Mouse (Mus musculus): Measurements from ENCODE around the gene Atp8b5. TPM values are rescaled to one million over a fixed set of nuclear protein-coding genes. Genes with fewer than 3 reads are reported as not detected.

Gene Atp8b5
- polyA plus RNA-seq, 1 experiment = 0.36 TPM

- TF ChIP-seq CTCF (IDR thresholded peaks at IDR 0.05; ENCODE audit: borderline replicate concordance, control insufficient read depth, extremely low read depth, insufficient read depth, low read length, poor library complexity) = no peak
- TF ChIP-seq POLR2A (IDR thresholded peaks at IDR 0.05; ENCODE audit: control insufficient read depth, extremely low read depth, insufficient read depth, low read length, poor library complexity) = no peak
- 89% methylated on average over 3 of the region's 3 CpGs for WGBS
- Histone ChIP-seq H3K36me3 (ENCODE audit: control insufficient read depth, insufficient read depth, low read length) (no peaks in the 10 kb centered on the region), H3K27me3 (ENCODE audit: control insufficient read depth, insufficient read depth, low read length) (no peaks in the 10 kb centered on the region), H3K4me1 (replicated peaks; ENCODE audit: control insufficient read depth, insufficient read depth, low read length) (no peaks in the 10 kb centered on the region), H3K27ac (ENCODE audit: control insufficient read depth, insufficient read depth, low read length) (no peak overlapping the region), H3K4me3 (ENCODE audit: control insufficient read depth, insufficient read depth, low read length) (no peak overlapping the region)
- DNase-seq = no peak
Observed at GRCm38 (mm10) chr4:43259435-43259834, 7.5 kb upstream of the Atp8b5 start.

DNA sequence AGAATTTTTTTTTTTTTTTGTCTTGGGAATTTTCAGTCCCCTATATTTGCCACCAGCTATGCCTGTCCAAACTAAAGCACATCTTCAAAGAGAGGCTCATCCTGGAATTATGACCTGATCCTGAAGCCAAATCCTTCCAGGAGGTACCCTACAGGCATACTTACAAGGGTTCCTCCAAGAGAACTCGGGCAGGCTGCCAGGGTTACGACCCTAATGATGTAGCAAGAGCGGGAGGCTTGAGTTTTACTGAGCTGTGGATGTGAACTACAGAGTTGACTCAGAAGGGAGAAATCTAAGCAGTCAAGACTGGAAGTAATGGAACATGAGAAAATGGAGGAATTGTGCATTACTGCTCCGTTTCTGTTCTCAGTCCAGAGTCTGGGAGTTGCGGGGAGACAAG is 6.9 kb upstream of the Atp8b5 start:
- no peak for TF ChIP-seq CTCF (IDR thresholded peaks at IDR 0.05; ENCODE audit: borderline replicate concordance, control insufficient read depth, extremely low read depth, insufficient read depth, low read length, poor library complexity)
- no peak for TF ChIP-seq POLR2A (IDR thresholded peaks at IDR 0.05; ENCODE audit: control insufficient read depth, extremely low read depth, insufficient read depth, low read length, poor library complexity)
- Histone ChIP-seq H3K4me1 (replicated peaks; ENCODE audit: control insufficient read depth, insufficient read depth, low read length) (no peaks in the 10 kb centered on the region), H3K27ac (ENCODE audit: control insufficient read depth, insufficient read depth, low read length) (no peak overlapping the region), H3K36me3 (ENCODE audit: control insufficient read depth, insufficient read depth, low read length) (no peaks in the 10 kb centered on the region), H3K27me3 (ENCODE audit: control insufficient read depth, insufficient read depth, low read length) (no peaks in the 10 kb centered on the region), H3K4me3 (ENCODE audit: control insufficient read depth, insufficient read depth, low read length) (no peak overlapping the region)
- 90% methylated on average over 5 of the region's 5 CpGs for WGBS
- DNase-seq = no peak

DNA sequence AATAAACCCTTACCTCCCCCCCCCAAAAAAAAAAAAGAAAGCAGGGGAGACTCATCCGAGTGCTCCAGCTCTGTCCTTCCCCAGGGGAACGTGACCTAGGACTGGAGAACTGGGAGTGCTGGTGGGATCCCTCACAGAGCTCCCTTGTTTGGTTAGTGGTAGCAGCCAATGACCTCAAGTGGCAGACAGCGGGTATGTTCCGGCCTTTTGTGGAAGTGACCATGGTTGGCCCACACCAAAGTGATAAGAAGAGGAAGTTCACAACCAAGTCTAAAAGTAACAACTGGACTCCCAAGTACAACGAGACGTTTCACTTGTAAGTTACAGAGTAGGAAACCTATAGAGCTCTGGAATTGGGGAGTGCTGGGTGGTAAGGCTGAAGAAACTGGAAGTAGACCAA is 4.1 kb upstream of the Atp8b5 start:
- WGBS = 55% methylated on average over 6 of the region's 6 CpGs
- H3K27ac ChIP-seq (ENCODE audit: control insufficient read depth, insufficient read depth, low read length) = no peak overlapping the region
- H3K36me3 ChIP-seq (ENCODE audit: control insufficient read depth, insufficient read depth, low read length) = no peaks in the 10 kb centered on the region
- H3K4me1 ChIP-seq (replicated peaks; ENCODE audit: control insufficient read depth, insufficient read depth, low read length) = no peaks in the 10 kb centered on the region; the same call in 1 of the 2 replicates
- H3K27me3 ChIP-seq (ENCODE audit: control insufficient read depth, insufficient read depth, low read length) = no peaks in the 10 kb centered on the region
- TF ChIP-seq CTCF (IDR thresholded peaks at IDR 0.05; ENCODE audit: borderline replicate concordance, control insufficient read depth, extremely low read depth, insufficient read depth, low read length, poor library complexity) (no peak), POLR2A (IDR thresholded peaks at IDR 0.05; ENCODE audit: control insufficient read depth, extremely low read depth, insufficient read depth, low read length, poor library complexity) (no peak)
- no peak for DNase-seq
- no peak overlapping the region for H3K4me3 ChIP-seq (ENCODE audit: control insufficient read depth, insufficient read depth, low read length)

- H3K36me3 ChIP-seq (ENCODE audit: control insufficient read depth, insufficient read depth, low read length) = no peaks in the 10 kb centered on the region
- 51% methylated on average over 2 of the region's 2 CpGs for WGBS
- no peak for DNase-seq
- H3K27ac ChIP-seq (ENCODE audit: control insufficient read depth, insufficient read depth, low read length) = no peak overlapping the region
- H3K4me3 ChIP-seq (ENCODE audit: control insufficient read depth, insufficient read depth, low read length) = no peak overlapping the region
- TF ChIP-seq CTCF (IDR thresholded peaks at IDR 0.05; ENCODE audit: borderline replicate concordance, control insufficient read depth, extremely low read depth, insufficient read depth, low read length, poor library complexity) = no peak
- no peak for TF ChIP-seq POLR2A (IDR thresholded peaks at IDR 0.05; ENCODE audit: control insufficient read depth, extremely low read depth, insufficient read depth, low read length, poor library complexity)
- no peaks in the 10 kb centered on the region for H3K27me3 ChIP-seq (ENCODE audit: control insufficient read depth, insufficient read depth, low read length)
- no peaks in the 10 kb centered on the region; the same call in 1 of the 2 replicates for H3K4me1 ChIP-seq (replicated peaks; ENCODE audit: control insufficient read depth, insufficient read depth, low read length)
Observed at GRCm38 (mm10) chr4:43266146-43266545, 813 bp upstream of the Atp8b5 start.

- Histone ChIP-seq H3K4me3 (ENCODE audit: control insufficient read depth, insufficient read depth, low read length) (no peak overlapping the region), H3K27me3 (ENCODE audit: control insufficient read depth, insufficient read depth, low read length) (no peaks in the 10 kb centered on the region), H3K4me1 (replicated peaks; ENCODE audit: control insufficient read depth, insufficient read depth, low read length) (no peaks in the 10 kb centered on the region; the same call in 1 of the 2 replicates), H3K36me3 (ENCODE audit: control insufficient read depth, insufficient read depth, low read length) (no peaks in the 10 kb centered on the region), H3K27ac (ENCODE audit: control insufficient read depth, insufficient read depth, low read length) (no peak overlapping the region)
- WGBS = 40% methylated on average over 2 of the region's 2 CpGs
- no peak for TF ChIP-seq CTCF (IDR thresholded peaks at IDR 0.05; ENCODE audit: borderline replicate concordance, control insufficient read depth, extremely low read depth, insufficient read depth, low read length, poor library complexity)
- no peak for TF ChIP-seq POLR2A (IDR thresholded peaks at IDR 0.05; ENCODE audit: control insufficient read depth, extremely low read depth, insufficient read depth, low read length, poor library complexity)
- no peak for DNase-seq
Observed at GRCm38 (mm10) chr4:43267323-43267658, 332 bp downstream of the Atp8b5 start.

DNA sequence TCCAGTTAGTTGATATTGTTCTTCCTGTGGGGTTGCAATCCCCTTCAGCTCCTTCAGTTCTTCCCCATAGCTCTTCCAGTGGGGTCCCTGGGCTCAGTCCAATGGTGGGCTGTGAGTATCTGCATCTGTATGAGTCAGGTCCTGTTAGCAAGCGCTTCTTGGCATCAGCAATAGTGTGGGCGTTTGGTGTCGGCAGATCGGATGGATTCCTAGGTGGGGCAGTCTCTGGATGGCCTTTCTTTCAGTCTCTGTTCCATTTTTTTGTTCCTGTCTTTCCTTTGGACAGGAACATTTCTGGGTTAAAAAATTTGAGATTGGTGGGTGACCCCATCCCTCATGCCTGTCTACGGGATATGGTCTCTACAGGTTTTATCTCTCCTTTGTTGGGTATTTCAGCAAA is 18.5 kb downstream of the Atp8b5 start:
- 94% methylated on average over 5 of the region's 5 CpGs for WGBS
- Histone ChIP-seq H3K4me1 (replicated peaks; ENCODE audit: control insufficient read depth, insufficient read depth, low read length) (no peaks in the 10 kb centered on the region), H3K36me3 (ENCODE audit: control insufficient read depth, insufficient read depth, low read length) (no peaks in the 10 kb centered on the region), H3K27ac (ENCODE audit: control insufficient read depth, insufficient read depth, low read length) (no peak overlapping the region), H3K4me3 (ENCODE audit: control insufficient read depth, insufficient read depth, low read length) (no peak overlapping the region), H3K27me3 (ENCODE audit: control insufficient read depth, insufficient read depth, low read length) (no peaks in the 10 kb centered on the region)
- DNase-seq = no peak
- TF ChIP-seq POLR2A (IDR thresholded peaks at IDR 0.05; ENCODE audit: control insufficient read depth, extremely low read depth, insufficient read depth, low read length, poor library complexity) (no peak), CTCF (IDR thresholded peaks at IDR 0.05; ENCODE audit: borderline replicate concordance, control insufficient read depth, extremely low read depth, insufficient read depth, low read length, poor library complexity) (no peak)

GRCm38 (mm10) chr4:43287305-43287704 is 20.3 kb downstream of the Atp8b5 start:
- Histone ChIP-seq H3K4me1 (replicated peaks; ENCODE audit: control insufficient read depth, insufficient read depth, low read length) (no peaks in the 10 kb centered on the region), H3K36me3 (ENCODE audit: control insufficient read depth, insufficient read depth, low read length) (no peaks in the 10 kb centered on the region), H3K4me3 (ENCODE audit: control insufficient read depth, insufficient read depth, low read length) (no peak overlapping the region), H3K27ac (ENCODE audit: control insufficient read depth, insufficient read depth, low read length) (no peak overlapping the region), H3K27me3 (ENCODE audit: control insufficient read depth, insufficient read depth, low read length) (no peaks in the 10 kb centered on the region)
- no peak for TF ChIP-seq POLR2A (IDR thresholded peaks at IDR 0.05; ENCODE audit: control insufficient read depth, extremely low read depth, insufficient read depth, low read length, poor library complexity)
- no peak for TF ChIP-seq CTCF (IDR thresholded peaks at IDR 0.05; ENCODE audit: borderline replicate concordance, control insufficient read depth, extremely low read depth, insufficient read depth, low read length, poor library complexity)
- no peak for DNase-seq
- WGBS = 25% methylated on average over 3 of the region's 3 CpGs

All from thymus, adult 2 months (tissue).